Mouse (Mus musculus): Measurements from ENCODE around the gene Mical3. TPM values are rescaled to one million over a fixed set of nuclear protein-coding genes. Genes with fewer than 3 reads are reported as not detected.

Gene Mical3
- polyA plus RNA-seq, 1 experiment from 2014 or later: 11.7 TPM

DNA sequence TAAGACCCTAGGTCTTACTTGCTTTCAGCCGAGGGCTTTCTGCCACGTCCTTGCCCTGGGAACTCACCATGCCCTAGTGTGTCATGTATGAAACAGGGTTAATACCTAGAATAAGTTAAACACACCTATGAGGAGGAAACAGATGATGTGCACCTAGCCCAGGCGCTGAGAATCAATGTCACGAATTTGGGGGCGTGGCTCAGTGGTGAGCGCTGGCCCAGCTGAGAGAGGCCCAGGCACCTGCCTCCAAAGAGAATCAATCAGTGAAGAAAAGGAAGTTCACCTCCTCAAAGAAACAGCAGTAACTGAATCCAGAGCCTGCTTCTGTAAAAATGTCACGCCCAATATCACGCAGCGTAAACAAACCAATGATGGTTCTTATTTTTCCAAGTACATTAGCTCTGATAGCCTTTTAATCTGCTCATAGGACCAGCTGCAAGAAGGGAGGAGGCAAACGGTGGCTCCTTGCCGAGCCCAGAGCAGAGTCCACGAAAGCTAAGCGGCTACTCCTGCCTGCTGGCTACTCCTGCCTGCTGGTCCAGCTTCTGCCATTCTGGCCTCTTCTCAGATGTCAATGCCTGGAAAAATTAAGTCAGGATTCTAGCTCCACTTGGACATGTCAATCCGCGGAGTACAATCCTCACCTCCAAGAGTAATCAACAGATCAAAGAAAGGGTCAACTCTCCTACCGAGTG, 23.9 kb downstream of the Mical3 start:
- peaks cover 3% of the 10 kb centered on the region; the same call in 1 of the 2 replicates for H3K36me3 ChIP-seq

DNA sequence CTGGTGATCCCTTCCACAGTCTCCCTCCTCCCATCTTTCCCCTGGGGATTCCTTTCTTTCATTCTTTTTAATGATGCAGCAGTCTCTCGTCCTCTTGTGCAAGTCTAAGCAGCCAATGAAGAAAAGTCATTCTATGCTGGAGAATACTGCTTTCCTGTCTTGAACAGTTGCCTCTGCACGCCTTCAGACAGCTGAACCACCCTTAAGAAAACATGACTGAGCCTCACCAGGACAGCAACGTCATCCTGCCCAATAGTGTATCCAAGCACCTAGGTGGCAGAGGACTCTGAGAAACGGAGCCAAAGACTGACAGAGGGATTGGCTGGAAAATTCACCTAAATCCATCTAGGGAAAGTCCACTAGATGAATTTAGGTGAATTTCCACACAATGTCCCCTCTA, 25.1 kb downstream of the Mical3 start:
- Histone ChIP-seq H3K4me3 (replicated peaks) (no peak overlapping the region), H3K27me3 (replicated peaks) (no peaks in the 10 kb centered on the region), H3K9ac (no peak overlapping the region), H3K4me2 (no peak overlapping the region), H3K36me3 (peaks cover 3% of the 10 kb centered on the region; the same call in 1 of the 2 replicates), H3K9me3 (no peaks in the 10 kb centered on the region), H3K4me1 (0 out of 2 replicates have a peak, but pooled peaks cover 5% of the 10 kb centered on the region), H3K27ac (no peak overlapping the region)
- 72% methylated on average over 4 of the region's 4 CpGs for WGBS
- ATAC-seq (ENCODE audit: insufficient read depth, low FRiP score, low read depth): no peak

More for the DNA sequence above, 23.9 kb downstream of the Mical3 start:
- no peaks in the 10 kb centered on the region for H3K9me3 ChIP-seq
- H3K4me2 ChIP-seq: no peak overlapping the region
- WGBS: 80% methylated on average over 16 of the region's 16 CpGs
- no peak overlapping the region for H3K4me3 ChIP-seq (replicated peaks)
- H3K27ac ChIP-seq: no peak overlapping the region
- ATAC-seq (ENCODE audit: insufficient read depth, low FRiP score, low read depth): no peak
- 0 out of 2 replicates have a peak, but pooled peaks cover 5% of the 10 kb centered on the region for H3K4me1 ChIP-seq
- H3K9ac ChIP-seq: no peak overlapping the region
- H3K27me3 ChIP-seq (replicated peaks): no peaks in the 10 kb centered on the region

DNA sequence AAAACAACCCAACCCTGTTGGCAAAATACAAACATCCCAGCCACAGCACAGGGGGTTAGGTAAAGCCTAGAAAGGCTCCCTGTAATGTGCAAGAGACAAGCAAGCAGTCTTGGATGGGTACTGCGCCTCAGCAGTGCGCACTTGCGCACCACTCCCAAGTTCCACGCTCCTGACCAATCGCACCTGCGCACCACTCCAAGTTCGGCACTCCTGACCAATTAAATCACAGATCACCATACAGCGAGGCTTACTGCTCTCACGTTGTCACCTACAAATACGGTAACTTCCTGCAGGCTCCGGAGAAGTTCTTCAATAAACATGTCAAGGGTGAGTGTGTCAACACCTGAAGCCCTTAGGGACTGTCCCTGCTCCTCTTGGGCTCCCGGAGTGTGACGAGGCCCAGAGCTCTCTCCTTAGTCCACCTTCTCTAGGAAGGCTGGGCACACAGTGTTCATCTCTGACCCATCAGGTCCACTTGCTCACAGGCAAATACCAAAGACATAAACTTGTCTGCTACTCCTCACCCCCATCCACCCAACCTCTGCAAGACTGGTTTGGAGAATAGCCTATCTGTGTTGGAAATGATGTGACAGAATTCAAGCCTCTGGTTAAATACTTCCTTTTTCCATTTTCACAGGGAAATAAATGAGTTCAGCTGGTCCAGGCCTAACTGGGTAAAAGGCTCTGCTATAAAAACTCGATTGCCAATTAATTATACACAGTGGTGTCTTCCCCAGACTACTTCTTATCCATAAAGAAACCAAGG, 27.2 kb downstream of the Mical3 start:
- Histone ChIP-seq H3K27me3 (replicated peaks) (no peaks in the 10 kb centered on the region), H3K9ac (no peak overlapping the region), H3K9me3 (no peaks in the 10 kb centered on the region), H3K4me1 (peaks cover 6% of the 10 kb centered on the region; the same call in 1 of the 2 replicates), H3K27ac (no peak overlapping the region), H3K4me3 (replicated peaks) (no peak overlapping the region), H3K36me3 (peaks cover 3% of the 10 kb centered on the region; the same call in 1 of the 2 replicates), H3K4me2 (no peak overlapping the region)
- ATAC-seq (ENCODE audit: insufficient read depth, low FRiP score, low read depth): no peak
- 86% methylated on average over 14 of the region's 14 CpGs for WGBS

DNA sequence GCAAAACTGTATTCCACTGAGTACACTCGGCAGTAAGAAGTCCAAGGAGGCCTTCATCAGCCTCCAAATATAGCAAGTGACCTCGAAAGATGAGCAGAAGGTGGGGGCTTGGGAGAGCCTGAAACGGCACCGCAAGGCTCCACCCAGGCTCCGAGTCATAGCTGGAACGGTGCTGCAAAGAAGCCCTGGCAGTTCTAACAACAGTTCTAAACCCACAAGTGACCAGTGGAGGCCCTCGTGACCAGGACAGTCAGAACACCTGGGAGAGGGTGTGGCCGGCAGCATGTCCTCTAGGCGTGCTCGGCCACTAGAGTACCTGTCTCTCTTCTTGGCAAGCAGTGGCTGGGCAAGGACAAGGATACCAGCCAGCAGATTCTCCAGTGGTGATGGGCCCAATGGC, 27.9 kb downstream of the Mical3 start:
- Histone ChIP-seq H3K27me3 (replicated peaks) (no peaks in the 10 kb centered on the region), H3K4me1 (peaks cover 10% of the 10 kb centered on the region; the same call in 1 of the 2 replicates), H3K36me3 (peaks cover 3% of the 10 kb centered on the region; the same call in 1 of the 2 replicates), H3K9me3 (no peaks in the 10 kb centered on the region), H3K9ac (no peak overlapping the region), H3K4me3 (replicated peaks) (no peak overlapping the region), H3K4me2 (no peak overlapping the region), H3K27ac (no peak overlapping the region)
- no peak for ATAC-seq (ENCODE audit: insufficient read depth, low FRiP score, low read depth)
- 74% methylated on average over 10 of the region's 10 CpGs for WGBS

DNA sequence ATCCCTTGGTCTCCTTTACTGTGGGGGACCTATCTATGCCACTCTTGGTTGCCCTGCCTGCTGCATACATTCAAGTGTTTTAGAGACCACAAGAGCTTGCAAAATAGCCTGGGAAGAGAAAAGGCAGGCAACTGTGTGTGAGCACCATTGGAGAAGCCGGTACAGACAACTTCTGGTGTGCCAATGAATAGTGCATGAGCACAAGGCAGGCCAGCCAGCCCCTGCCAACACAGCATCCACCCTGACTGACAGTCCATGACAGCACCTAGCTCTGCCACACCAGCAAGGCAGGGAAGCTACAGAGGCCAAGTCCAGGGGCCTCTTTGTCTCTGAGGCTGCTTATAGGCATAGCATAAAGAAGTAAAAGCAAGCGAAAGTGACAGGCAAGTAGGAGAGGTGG, 28.7 kb downstream of the Mical3 start:
- Histone ChIP-seq H3K4me1 (peaks cover 9% of the 10 kb centered on the region; the same call in 1 of the 2 replicates), H3K4me2 (no peak overlapping the region), H3K27me3 (replicated peaks) (no peaks in the 10 kb centered on the region), H3K9me3 (no peaks in the 10 kb centered on the region), H3K36me3 (peaks cover 3% of the 10 kb centered on the region; the same call in 1 of the 2 replicates), H3K9ac (no peak overlapping the region), H3K4me3 (replicated peaks) (no peak overlapping the region), H3K27ac (no peak overlapping the region)
- WGBS: 88% methylated on average over 2 of the region's 2 CpGs
- ATAC-seq (ENCODE audit: insufficient read depth, low FRiP score, low read depth): no peak

DNA sequence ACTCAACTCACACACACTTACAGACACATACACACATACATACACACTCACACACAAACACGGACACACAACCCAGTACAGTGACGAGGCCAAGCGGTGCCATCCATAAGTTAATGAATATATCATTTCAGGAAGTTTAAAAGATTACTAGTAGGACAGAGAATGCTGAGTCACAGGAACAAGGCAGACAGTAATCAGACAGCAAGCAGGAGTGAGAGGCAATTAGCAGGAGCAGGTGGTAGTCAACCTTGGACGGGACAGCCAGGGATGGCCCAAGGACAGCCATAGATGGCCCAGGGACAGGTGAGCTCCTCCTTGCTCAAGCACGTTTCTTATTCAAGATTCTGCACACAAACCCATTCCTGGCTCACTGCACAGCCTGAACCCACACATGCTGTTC, 29.6 kb downstream of the Mical3 start:
- peaks cover 7% of the 10 kb centered on the region; the same call in 1 of the 2 replicates for H3K4me1 ChIP-seq
- peaks cover 3% of the 10 kb centered on the region; the same call in 1 of the 2 replicates for H3K36me3 ChIP-seq
- H3K4me3 ChIP-seq (replicated peaks): no peak overlapping the region
- no peak overlapping the region for H3K9ac ChIP-seq
- no peaks in the 10 kb centered on the region for H3K27me3 ChIP-seq (replicated peaks)
- WGBS: 71% methylated on average over 5 of the region's 5 CpGs
- no peak overlapping the region for H3K4me2 ChIP-seq
- ATAC-seq (ENCODE audit: insufficient read depth, low FRiP score, low read depth): no peak; the same call in 1 of the 2 replicates
- no peak overlapping the region for H3K27ac ChIP-seq
- H3K9me3 ChIP-seq: no peaks in the 10 kb centered on the region

DNA sequence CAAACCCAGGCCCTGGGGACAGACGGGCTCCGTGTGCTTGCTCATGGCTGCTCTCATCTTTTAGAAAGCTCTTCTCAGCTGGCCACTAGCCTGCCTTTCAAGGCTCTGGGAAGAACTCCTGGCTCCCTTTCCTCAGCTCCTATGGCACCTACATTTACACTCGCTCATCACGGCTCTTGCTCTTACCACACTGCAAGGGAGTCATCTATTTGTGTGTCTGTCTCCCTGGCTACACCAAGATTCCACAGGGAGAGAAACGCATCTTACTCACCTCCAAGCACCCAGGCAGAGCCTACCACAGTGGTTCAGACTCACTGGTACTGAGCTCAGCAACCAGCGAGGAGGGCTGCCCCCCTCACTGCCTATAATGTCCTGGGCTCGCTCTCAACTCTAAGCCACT, 31.0 kb downstream of the Mical3 start:
- no peak overlapping the region for H3K9ac ChIP-seq
- H3K36me3 ChIP-seq: peaks cover 3% of the 10 kb centered on the region; the same call in 1 of the 2 replicates
- no peak overlapping the region for H3K27ac ChIP-seq
- H3K4me3 ChIP-seq (replicated peaks): no peak overlapping the region
- H3K9me3 ChIP-seq: no peaks in the 10 kb centered on the region
- no peak overlapping the region for H3K4me2 ChIP-seq
- no peak for ATAC-seq (ENCODE audit: insufficient read depth, low FRiP score, low read depth)
- WGBS: 84% methylated on average over 7 of the region's 7 CpGs
- no peaks in the 10 kb centered on the region for H3K27me3 ChIP-seq (replicated peaks)
- H3K4me1 ChIP-seq: peaks cover 7% of the 10 kb centered on the region; the same call in 1 of the 2 replicates

DNA sequence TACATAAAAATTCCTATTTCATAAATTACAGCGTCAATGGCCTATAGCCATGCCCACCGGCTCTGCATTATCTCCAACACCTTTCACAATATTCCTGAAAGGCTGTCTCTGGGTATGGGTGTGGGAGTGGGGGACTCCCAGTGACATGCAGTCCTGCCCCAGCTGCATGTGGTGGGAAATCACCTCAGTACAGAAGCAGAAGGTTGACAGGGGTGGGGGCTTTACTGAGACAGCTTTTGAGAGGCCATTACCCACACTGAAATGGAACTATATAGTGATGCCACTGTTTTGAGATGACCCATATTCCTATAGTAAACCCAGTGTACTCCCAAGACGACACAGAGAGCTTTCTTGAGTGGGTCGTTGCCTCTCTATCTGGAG, 31.6 kb downstream of the Mical3 start:
- 78% methylated on average over 4 of the region's 4 CpGs for WGBS
- no peak overlapping the region for H3K4me3 ChIP-seq (replicated peaks)
- no peak for ATAC-seq (ENCODE audit: insufficient read depth, low FRiP score, low read depth)
- no peaks in the 10 kb centered on the region for H3K9me3 ChIP-seq
- H3K36me3 ChIP-seq: peaks cover under 1% of the 10 kb centered on the region; the same call in 1 of the 2 replicates
- H3K27ac ChIP-seq: no peak overlapping the region
- H3K4me1 ChIP-seq: peaks cover 7% of the 10 kb centered on the region; the same call in 1 of the 2 replicates
- H3K27me3 ChIP-seq (replicated peaks): no peaks in the 10 kb centered on the region
- H3K4me2 ChIP-seq: no peak overlapping the region
- H3K9ac ChIP-seq: no peak overlapping the region

DNA sequence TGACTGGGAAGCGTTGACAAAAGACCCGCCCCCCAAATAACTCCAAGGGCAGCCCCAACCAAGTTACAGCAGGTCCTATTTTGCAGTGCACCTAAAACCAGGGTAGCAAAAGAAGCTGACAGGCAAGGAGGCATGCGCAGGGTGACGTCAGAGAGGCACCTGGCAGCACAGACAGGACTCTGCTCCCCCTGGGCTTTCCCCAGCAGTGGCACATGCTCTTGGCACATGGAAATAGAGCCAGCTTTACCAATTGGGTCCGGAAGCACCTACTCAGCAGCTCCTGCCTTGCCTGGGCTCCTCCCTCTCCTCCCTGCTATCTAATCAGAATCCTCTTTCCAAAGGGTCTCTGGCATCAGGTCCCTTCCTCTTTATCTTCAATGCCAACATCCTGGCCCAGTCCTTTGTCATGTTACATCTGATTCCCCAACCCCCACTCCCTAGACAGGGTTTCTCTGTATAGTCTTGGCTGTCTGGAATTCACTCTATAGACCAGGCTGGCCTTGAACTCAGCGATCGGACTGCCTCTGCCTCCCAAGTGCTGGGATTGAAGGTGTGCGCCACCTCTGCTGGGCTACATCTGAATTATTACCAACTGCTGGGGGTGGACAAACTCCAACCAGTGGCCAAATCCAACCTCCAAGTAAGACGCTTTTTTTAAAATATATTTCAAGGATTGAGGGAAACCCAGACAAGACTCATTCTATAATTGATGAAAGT, 32.1 kb downstream of the Mical3 start:
- Histone ChIP-seq H3K4me1 (peaks cover 7% of the 10 kb centered on the region; the same call in 1 of the 2 replicates), H3K27me3 (replicated peaks) (no peaks in the 10 kb centered on the region), H3K4me3 (replicated peaks) (no peak overlapping the region), H3K27ac (no peak overlapping the region), H3K9me3 (no peaks in the 10 kb centered on the region), H3K9ac (no peak overlapping the region), H3K36me3 (no peaks in the 10 kb centered on the region), H3K4me2 (no peak overlapping the region)
- ATAC-seq (ENCODE audit: insufficient read depth, low FRiP score, low read depth): no peak
- 74% methylated on average over 9 of the region's 9 CpGs for WGBS

DNA sequence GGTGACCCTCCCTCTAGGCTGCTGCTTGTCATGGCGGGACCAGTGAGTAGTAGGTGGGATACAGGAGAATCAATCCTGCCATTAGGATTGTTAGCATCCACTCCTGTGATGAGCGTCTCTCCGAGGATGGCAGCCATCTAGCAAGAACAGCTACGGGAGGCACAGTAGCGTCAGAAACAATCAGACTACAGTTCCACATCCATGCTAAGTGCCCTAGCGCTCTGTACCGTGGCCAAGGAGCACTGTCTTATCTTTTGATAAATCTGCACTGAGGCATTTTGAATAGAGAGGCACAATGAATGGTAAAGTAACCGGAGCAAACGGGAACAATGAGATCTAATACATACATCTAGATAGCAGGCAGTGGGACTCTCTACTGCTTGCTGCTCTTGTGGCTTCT, 32.7 kb downstream of the Mical3 start:
- Histone ChIP-seq H3K4me2 (no peak overlapping the region), H3K4me1 (peaks cover 7% of the 10 kb centered on the region; the same call in 1 of the 2 replicates), H3K9ac (no peak overlapping the region), H3K27me3 (replicated peaks) (no peaks in the 10 kb centered on the region), H3K27ac (no peak overlapping the region), H3K9me3 (no peaks in the 10 kb centered on the region), H3K4me3 (replicated peaks) (no peak overlapping the region), H3K36me3 (no peaks in the 10 kb centered on the region)
- WGBS: 68% methylated on average over 9 of the region's 9 CpGs
- ATAC-seq (ENCODE audit: insufficient read depth, low FRiP score, low read depth): no peak

DNA sequence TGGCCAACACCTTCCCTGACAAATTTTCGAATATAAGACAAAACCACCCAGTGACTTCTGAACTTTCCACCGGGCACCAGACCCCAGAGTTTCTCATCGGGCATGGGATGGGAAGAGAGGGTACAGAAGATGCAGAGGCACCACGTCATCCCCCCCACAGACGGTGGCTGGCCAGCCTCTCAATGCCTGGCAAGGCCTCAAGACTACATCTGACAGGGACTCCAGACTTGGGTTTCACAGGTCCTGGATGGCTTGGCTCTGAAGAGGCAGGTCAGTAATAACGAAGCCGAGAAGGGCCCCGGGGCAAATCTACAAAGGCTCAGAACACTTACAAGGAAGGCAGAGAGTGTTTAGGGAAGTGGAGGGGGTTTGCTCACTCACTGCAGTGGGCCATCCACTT, 33.9 kb downstream of the Mical3 start:
- H3K9me3 ChIP-seq: no peaks in the 10 kb centered on the region
- no peak overlapping the region for H3K9ac ChIP-seq
- no peaks in the 10 kb centered on the region for H3K36me3 ChIP-seq
- no peak overlapping the region for H3K27ac ChIP-seq
- H3K27me3 ChIP-seq (replicated peaks): no peaks in the 10 kb centered on the region
- 87% methylated on average over 8 of the region's 8 CpGs for WGBS
- no peak overlapping the region for H3K4me2 ChIP-seq
- no peak for ATAC-seq (ENCODE audit: insufficient read depth, low FRiP score, low read depth)
- peaks cover 7% of the 10 kb centered on the region; the same call in 1 of the 2 replicates for H3K4me1 ChIP-seq
- no peak overlapping the region for H3K4me3 ChIP-seq (replicated peaks)

Data from stomach, embryonic 15.5 days (tissue).